8 mouse cellular contexts compared by ENCODE assay signal in genomic region chr11:118379251-118380009, GRCm38 (mm10). TPM values are rescaled to one million over a fixed set of nuclear protein-coding genes. Genes with fewer than 3 reads are reported as not detected.
DNase-seq lines count a peak whose midpoint lies in the region; ATAC-seq lines count a peak whose summit lies in the region.

No protein-coding gene starts in this region.

- H3K27me3 ChIP-seq in forebrain, embryonic 10.5 days (ENCODE audit: poor library complexity, severe bottlenecking) = no peaks in the 10 kb centered on the region
- H3K27me3 ChIP-seq in forebrain, embryonic 13.5 days = no peaks in the 10 kb centered on the region
- no peaks in the 10 kb centered on the region for H3K27me3 ChIP-seq in limb, embryonic 11.5 days (ENCODE audit: control insufficient read depth, insufficient read depth, low read length)

- H3K9ac ChIP-seq in forebrain, embryonic 13.5 days = no peak overlapping the region
- H3K9ac ChIP-seq in limb, embryonic 11.5 days (ENCODE audit: low read length) = no peak overlapping the region

- WGBS in forebrain, embryonic 10.5 days = 44% methylated on average over 11 of the region's 11 CpGs
- WGBS in forebrain, embryonic 13.5 days = 46% methylated on average over 11 of the region's 11 CpGs
- 49% methylated on average over 11 of the region's 11 CpGs for WGBS in limb, embryonic 11.5 days

- no peaks in the 10 kb centered on the region for H3K9me3 ChIP-seq in forebrain, embryonic 10.5 days
- no peaks in the 10 kb centered on the region for H3K9me3 ChIP-seq in forebrain, embryonic 13.5 days (replicated peaks)
- H3K9me3 ChIP-seq in limb, embryonic 11.5 days (ENCODE audit: control insufficient read depth, low read length) = no peaks in the 10 kb centered on the region

- H3K36me3 ChIP-seq in forebrain, embryonic 10.5 days (replicated peaks) = no peaks in the 10 kb centered on the region
- no peaks in the 10 kb centered on the region for H3K36me3 ChIP-seq in forebrain, embryonic 13.5 days (ENCODE audit: poor library complexity, severe bottlenecking)
- no peaks in the 10 kb centered on the region for H3K36me3 ChIP-seq in limb, embryonic 11.5 days (ENCODE audit: control insufficient read depth, insufficient read depth, low read length)

- no peak overlapping the region for H3K4me2 ChIP-seq in forebrain, embryonic 13.5 days
- H3K4me2 ChIP-seq in limb, embryonic 11.5 days (ENCODE audit: low read depth, severe bottlenecking) = no peak overlapping the region

- ATAC-seq in forebrain, embryonic 13.5 days = no peak
- no peak for ATAC-seq in limb, embryonic 11.5 days (ENCODE audit: insufficient number of reproducible peaks, low FRiP score, low TSS enrichment, low read depth)
- ATAC-seq in monocyte, adult 5-6 weeks (replicated peaks; ENCODE audit: insufficient number of reproducible peaks, low FRiP score, low TSS enrichment, poor library complexity, severe bottlenecking) = peak; percentile 95

- peaks cover 22% of the 10 kb centered on the region for H3K4me1 ChIP-seq in forebrain, embryonic 10.5 days
- peaks cover 9% of the 10 kb centered on the region; the same call in 1 of the 2 replicates for H3K4me1 ChIP-seq in forebrain, embryonic 13.5 days
- peaks cover 3% of the 10 kb centered on the region; the same call in 1 of the 2 replicates for H3K4me1 ChIP-seq in limb, embryonic 11.5 days (ENCODE audit: control insufficient read depth, insufficient read depth, low read length)

- peak overlapping the region; percentile 48 for H3K27ac ChIP-seq in forebrain, embryonic 10.5 days
- no peak overlapping the region for H3K27ac ChIP-seq in forebrain, embryonic 13.5 days
- no peak overlapping the region for H3K27ac ChIP-seq in limb, embryonic 11.5 days (replicated peaks; ENCODE audit: low read depth, low read length)

- DNase-seq in forebrain, embryonic 10.5 days (ENCODE audit: extremely low spot score, low spot score) = peak; percentile 82
- peak; percentile 95 to 97 for DNase-seq in cerebellum, postnatal 10 days
- peak; percentile 92 for DNase-seq in gastrocnemius, postnatal 10 days
- DNase-seq in kidney, adult 11 months = peak; percentile 56
- DNase-seq in limb, embryonic 11.5 days (ENCODE audit: low spot score) = peak; percentile 90
- DNase-seq in spleen, postnatal 4 days (ENCODE audit: low spot score in 2 of 2) = peak; percentile 73 to 91

- H3K4me3 ChIP-seq in forebrain, embryonic 10.5 days = no peak overlapping the region
- no peak overlapping the region for H3K4me3 ChIP-seq in forebrain, embryonic 13.5 days
- H3K4me3 ChIP-seq in limb, embryonic 11.5 days (ENCODE audit: low read depth, low read length) = no peak overlapping the region

RNA-seq across cellular contexts. Expression of gene Lgals3bp, which starts 22.5 kb away (rescaled TPM):
- polyA plus RNA-seq in forebrain, embryonic 10.5 days (2016; fragmentation: Nextera tagmentation; extraction: Ambion mirVana) = 0.47 and 1.0 TPM in 2 replicates
- polyA plus RNA-seq in forebrain, embryonic 13.5 days (2015; fragmentation: Nextera tagmentation; extraction: Ambion mirVana) = 1.1 and 1.3 TPM in 2 replicates
- 10 to 100 TPM; 10.7 to 18.2 TPM for total RNA-seq in gastrocnemius, postnatal 10 days (2021)
- 3.6 and 4.1 TPM in 2 replicates for polyA plus RNA-seq in limb, embryonic 11.5 days (2014; fragmentation: Nextera tagmentation; extraction: Ambion mirVana)
- 16.7 to 76.6 TPM (median 44.4 TPM) in 3 replicates for total RNA-seq in monocyte, adult 5-6 weeks (2017)

RNA-seq across cellular contexts. Expression of gene Timp2, which starts 23.9 kb away (rescaled TPM):
- polyA plus RNA-seq in forebrain, embryonic 10.5 days (2016; fragmentation: Nextera tagmentation; extraction: Ambion mirVana) = 31.3 and 35.1 TPM in 2 replicates
- polyA plus RNA-seq in forebrain, embryonic 13.5 days (2015; fragmentation: Nextera tagmentation; extraction: Ambion mirVana) = 36.0 and 38.8 TPM in 2 replicates
- 100 to 1,000 TPM; 151 to 185 TPM for total RNA-seq in gastrocnemius, postnatal 10 days (2021)
- polyA plus RNA-seq in limb, embryonic 11.5 days (2014; fragmentation: Nextera tagmentation; extraction: Ambion mirVana) = 64.4 and 68.4 TPM in 2 replicates
- total RNA-seq in monocyte, adult 5-6 weeks (2017) = 19.4 to 46.1 TPM (median 27.0 TPM) in 3 replicates

RNA-seq across cellular contexts. Expression of gene Cep295nl, which starts 37.1 kb away (rescaled TPM):
- 0.16 and 0.26 TPM in 2 replicates for polyA plus RNA-seq in forebrain, embryonic 10.5 days (2016; fragmentation: Nextera tagmentation; extraction: Ambion mirVana)
- polyA plus RNA-seq in forebrain, embryonic 13.5 days (2015; fragmentation: Nextera tagmentation; extraction: Ambion mirVana) = 0.13 and 0.31 TPM in 2 replicates
- total RNA-seq in gastrocnemius, postnatal 10 days (2021) = 1 to 10 TPM; 1.2 to 2.7 TPM
- 0.21 and 0.53 TPM in 2 replicates for polyA plus RNA-seq in limb, embryonic 11.5 days (2014; fragmentation: Nextera tagmentation; extraction: Ambion mirVana)
- 1.6 to 2.8 TPM in 2 of 3 replicates, not detected in the other for total RNA-seq in monocyte, adult 5-6 weeks (2017)

RNA-seq across cellular contexts. Expression of gene Cant1, which starts 39.5 kb away (rescaled TPM):
- 19.0 and 19.2 TPM in 2 replicates for polyA plus RNA-seq in forebrain, embryonic 10.5 days (2016; fragmentation: Nextera tagmentation; extraction: Ambion mirVana)
- 20.2 and 20.3 TPM in 2 replicates for polyA plus RNA-seq in forebrain, embryonic 13.5 days (2015; fragmentation: Nextera tagmentation; extraction: Ambion mirVana)
- total RNA-seq in gastrocnemius, postnatal 10 days (2021) = 10 to 100 TPM; 13.1 to 14.9 TPM
- polyA plus RNA-seq in limb, embryonic 11.5 days (2014; fragmentation: Nextera tagmentation; extraction: Ambion mirVana) = 23.9 and 27.1 TPM in 2 replicates
- total RNA-seq in monocyte, adult 5-6 weeks (2017) = 16.7 to 31.7 TPM (median 22.8 TPM) in 3 replicates

RNA-seq across cellular contexts. Expression of gene C1qtnf1, which starts 48.6 kb away (rescaled TPM):
- polyA plus RNA-seq in forebrain, embryonic 10.5 days (2016; fragmentation: Nextera tagmentation; extraction: Ambion mirVana) = 1.5 and 2.3 TPM in 2 replicates
- 1.6 and 2.0 TPM in 2 replicates for polyA plus RNA-seq in forebrain, embryonic 13.5 days (2015; fragmentation: Nextera tagmentation; extraction: Ambion mirVana)
- total RNA-seq in gastrocnemius, postnatal 10 days (2021) = 10 to 100 TPM; 31.8 to 37.4 TPM
- 3.5 and 4.2 TPM in 2 replicates for polyA plus RNA-seq in limb, embryonic 11.5 days (2014; fragmentation: Nextera tagmentation; extraction: Ambion mirVana)
- total RNA-seq in monocyte, adult 5-6 weeks (2017) = not detected in 3 replicates
